Mouse (Mus musculus) skeletal muscle tissue, postnatal 0 days (tissue): ENCODE results near the gene Cox7c. TPM values are rescaled to one million over a fixed set of nuclear protein-coding genes. Genes with fewer than 3 reads are reported as not detected.

Experiments
- polyA plus RNA-seq: library from polyadenylated mRNA; unstranded; fragments of >200 nt; fragmentation: Nextera tagmentation; extraction: Ambion mirVana; gene quantifications from 2 replicates; pipeline ENCODE4 v1.2.1, GENCODE M21; 2015

Gene Cox7c
- 1,775 and 2,030 TPM in 2 replicates for polyA plus RNA-seq

GRCm38 (mm10) chr13:86046254-86046951, at the start of gene Cox7c:
Gene Cox7c (minus strand): TSS chr13:86046904.

